Mouse (Mus musculus) heart, postnatal 0 days (tissue): ENCODE data around the gene Aamp. TPM values are rescaled to one million over a fixed set of nuclear protein-coding genes. Genes with fewer than 3 reads are reported as not detected.

Experiments used
- ATAC-seq: fragments of 200-750 bp; cut with Nextera tagmentation; 2 replicates; pipeline ENCODE4 v1.8.0; 2017; ENCODE audit warnings: low read depth, moderate number of reproducible peaks, moderate library complexity; ENCODE audit not compliant: insufficient read depth
- DNase-seq: peaks from one replicate; pipeline ENCODE4 v3.0.0-alpha.2; 2016; ENCODE audit warnings: low spot score
- H3K27ac ChIP-seq: fragments of 300-500 bp; sonication (generic); 2 replicates; pipeline ENCODE4 v1.5.1; 2014; ENCODE audit warnings: low read depth, mild to moderate bottlenecking
- H3K27me3 ChIP-seq: fragments of 300-500 bp; sonication (generic); 2 replicates; pipeline ENCODE4 v1.6.1; 2014; ENCODE audit warnings: low read length, mixed read lengths; ENCODE audit not compliant: control insufficient read depth, insufficient read depth
- H3K36me3 ChIP-seq: fragments of 300-500 bp; sonication (generic); replicated peaks from 2 replicates; pipeline ENCODE4 v1.6.1; 2014; ENCODE audit warnings: low read length, mixed read lengths; ENCODE audit not compliant: control insufficient read depth, insufficient read depth
- H3K4me1 ChIP-seq: fragments of 300-500 bp; sonication (generic); 2 replicates; pipeline ENCODE4 v1.6.1; 2014; ENCODE audit warnings: antibody characterized with exemption; ENCODE audit not compliant: control insufficient read depth, insufficient read depth
- H3K4me2 ChIP-seq: fragments of 300-500 bp; sonication (generic); 2 replicates; pipeline ENCODE4 v1.6.1; 2014; ENCODE audit warnings: low read depth, mild to moderate bottlenecking, low read length, moderate library complexity
- H3K4me3 ChIP-seq: fragments of 300-500 bp; sonication (generic); 2 replicates; pipeline ENCODE4 v1.5.1; 2014; ENCODE audit warnings: low read depth, low read length
- H3K9ac ChIP-seq: fragments of 300-500 bp; sonication (generic); replicated peaks from 2 replicates; pipeline ENCODE4 v1.6.1; 2014; ENCODE audit warnings: low read depth, low read length, mixed read lengths
- H3K9me3 ChIP-seq: fragments of 300-500 bp; sonication (generic); replicated peaks from 2 replicates; pipeline ENCODE4 v1.6.1; 2016; ENCODE audit warnings: low read length; ENCODE audit not compliant: control insufficient read depth
- CTCF ChIP-seq: IDR thresholded peaks from 2 replicates; pipeline ENCODE4 v1.5.1; 2016; ENCODE audit warnings: antibody characterized with exemption, control low read depth, low read depth
- EP300 ChIP-seq: IDR thresholded peaks from 2 replicates; pipeline ENCODE4 v1.6.1; 2016; ENCODE audit warnings: antibody characterized with exemption, low read depth
- WGBS: fragments of 180-500 bp; shearing (Covaris S2); extraction: QIAGEN DNeasy Blood & Tissue Kit; methylation state at CpG from one replicate; pipeline ENCODE4 v1.1.7; 2014; 5-methylcytosine and 5-hydroxymethylcytosine counted together
- polyA plus RNA-seq: library from polyadenylated mRNA; unstranded; fragments of >200 nt; fragmentation: Nextera tagmentation; extraction: Ambion mirVana; gene quantifications from 2 replicates; pipeline ENCODE4 v1.2.1, GENCODE M21; 2015
- total RNA-seq: library from RNA; depleted of rRNA; stranded (reverse); fragments of >200 nt; gene quantifications from 2 replicates; pipeline ENCODE4 v1.2.3, GENCODE M21; 2014; ENCODE audit warnings: low replicate concordance; rRNA removed

Aamp gene
- total and polyA plus RNA-seq, 2 experiments from 2014 or later, result 146 to 165 TPM

DNA sequence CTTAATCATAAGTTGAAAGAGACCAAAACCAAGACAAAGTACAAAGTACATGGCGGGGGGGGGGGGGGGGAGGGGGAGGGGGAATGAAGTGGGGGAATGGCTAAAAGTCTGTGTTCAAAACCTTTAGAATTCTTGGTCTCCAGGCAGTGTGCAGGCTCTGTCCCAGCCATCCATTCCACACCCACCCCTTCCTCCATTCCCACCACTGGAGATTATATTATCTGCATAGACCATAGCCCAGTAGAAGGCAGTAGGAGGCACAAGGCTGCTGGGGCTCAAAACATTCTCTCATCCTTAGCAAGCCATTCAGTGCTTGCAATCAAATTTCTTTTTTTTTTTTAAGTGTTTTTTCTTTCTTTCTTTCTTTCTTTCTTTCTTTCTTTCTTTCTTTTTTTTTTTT is 53.5 kb downstream of the Aamp start:
- no peak for ATAC-seq
- H3K9ac ChIP-seq, result no peak overlapping the region
- WGBS, result 75% methylated on average over 1 of the region's 1 CpGs
- no peaks in the 10 kb centered on the region for H3K27me3 ChIP-seq
- no peaks in the 10 kb centered on the region for H3K9me3 ChIP-seq
- H3K27ac ChIP-seq, result no peak overlapping the region
- TF ChIP-seq EP300 (no peak), CTCF (no peak)
- no peaks in the 10 kb centered on the region for H3K36me3 ChIP-seq
- H3K4me3 ChIP-seq, result no peak overlapping the region
- peaks cover 6% of the 10 kb centered on the region for H3K4me1 ChIP-seq
- no peak for DNase-seq
- no peak overlapping the region for H3K4me2 ChIP-seq

DNA sequence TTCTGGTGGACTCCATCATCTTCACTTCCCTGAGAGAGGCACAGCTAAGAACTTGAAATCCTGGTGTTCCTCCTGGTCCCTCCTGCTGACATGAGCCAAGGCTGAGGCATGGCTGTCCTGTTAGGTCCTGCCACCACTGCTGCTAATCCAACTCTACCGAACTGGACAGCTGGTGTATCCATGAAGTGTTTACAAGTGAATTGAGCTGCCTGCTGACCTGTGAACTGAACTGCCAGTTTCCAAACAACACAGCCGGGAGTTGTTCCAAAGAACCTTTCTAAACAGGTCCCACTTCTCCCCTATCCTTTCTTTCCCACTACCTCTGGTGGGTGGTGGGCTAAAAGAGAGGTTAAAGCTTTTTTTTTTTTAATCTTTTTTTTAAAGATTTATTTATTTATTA is 54.6 kb downstream of the Aamp start:
- Histone ChIP-seq H3K4me1 (peaks cover 6% of the 10 kb centered on the region), H3K9ac (no peak overlapping the region), H3K9me3 (no peaks in the 10 kb centered on the region), H3K36me3 (no peaks in the 10 kb centered on the region), H3K27me3 (no peaks in the 10 kb centered on the region), H3K4me3 (no peak overlapping the region), H3K4me2 (no peak overlapping the region), H3K27ac (no peak overlapping the region)
- ATAC-seq, result no peak
- 72% methylated on average over 2 of the region's 2 CpGs for WGBS
- TF ChIP-seq CTCF, result no peak
- no peak for TF ChIP-seq EP300
- DNase-seq, result no peak

Other genes with a start within 250 kb of the Aamp start
- 458 and 512 TPM in 2 replicates for gene Tns1, start 160.3 kb downstream of the Aamp start, total RNA-seq
- gene Tns1, start 160.3 kb downstream of the Aamp start, polyA plus RNA-seq, result 108 and 125 TPM in 2 replicates
- gene Rufy4, start 159.2 kb downstream of the Aamp start, total RNA-seq, result 0.58 TPM in 1 of 2 replicates, not detected in the other
- 0.37 and 0.52 TPM in 2 replicates for gene Rufy4, start 159.2 kb downstream of the Aamp start, polyA plus RNA-seq
- gene Cxcr2, start 130.7 kb downstream of the Aamp start, total RNA-seq, result not detected in 2 replicates
- gene Cxcr2, start 130.7 kb downstream of the Aamp start, polyA plus RNA-seq, result 0.08 and 0.15 TPM in 2 replicates
- not detected in 2 replicates for gene Cxcr1, start 90.1 kb downstream of the Aamp start, total RNA-seq
- not detected in 2 replicates for gene Cxcr1, start 90.1 kb downstream of the Aamp start, polyA plus RNA-seq
- gene Arpc2, start 48.7 kb downstream of the Aamp start, total RNA-seq, result 149 and 180 TPM in 2 replicates
- 374 and 375 TPM in 2 replicates for gene Arpc2, start 48.7 kb downstream of the Aamp start, polyA plus RNA-seq
- gene Gpbar1, start 6.2 kb downstream of the Aamp start, total RNA-seq, result 0.27 TPM in 1 of 2 replicates, not detected in the other
- 0.22 and 0.33 TPM in 2 replicates for gene Gpbar1, start 6.2 kb downstream of the Aamp start, polyA plus RNA-seq
- gene Pnkd, start 192 bp upstream of the Aamp start, total RNA-seq, result 221 and 310 TPM in 2 replicates
- 345 and 362 TPM in 2 replicates for gene Pnkd, start 192 bp upstream of the Aamp start, polyA plus RNA-seq
- gene Tmbim1, start 20.9 kb upstream of the Aamp start, total RNA-seq, result 55.7 and 100 TPM in 2 replicates
- 41.6 and 44.9 TPM in 2 replicates for gene Tmbim1, start 20.9 kb upstream of the Aamp start, polyA plus RNA-seq
- 0.12 TPM in 1 of 2 replicates, not detected in the other for gene Catip, start 77.4 kb upstream of the Aamp start, total RNA-seq
- gene Catip, start 77.4 kb upstream of the Aamp start, polyA plus RNA-seq, result 0.51 and 0.61 TPM in 2 replicates
- gene Slc11a1, start 90.5 kb upstream of the Aamp start, total RNA-seq, result 2.0 and 2.5 TPM in 2 replicates
- 1.6 and 1.8 TPM in 2 replicates for gene Slc11a1, start 90.5 kb upstream of the Aamp start, polyA plus RNA-seq
- 82.6 and 106 TPM in 2 replicates for gene Ctdsp1, start 106.8 kb upstream of the Aamp start, total RNA-seq
- gene Ctdsp1, start 106.8 kb upstream of the Aamp start, polyA plus RNA-seq, result 38.0 and 38.4 TPM in 2 replicates
- not detected in 2 replicates for gene Vil1, start 124.6 kb upstream of the Aamp start, total RNA-seq
- 0.16 and 0.36 TPM in 2 replicates for gene Vil1, start 124.6 kb upstream of the Aamp start, polyA plus RNA-seq
- gene Cnot9, start 221.3 kb upstream of the Aamp start, total RNA-seq, result 7.4 and 10.7 TPM in 2 replicates
- gene Cnot9, start 221.3 kb upstream of the Aamp start, polyA plus RNA-seq, result 18.2 and 19.4 TPM in 2 replicates